Mouse (Mus musculus): ENCODE results near the gene Ak5.
"Not testable (repeated sequence)": the region's sequence is repeated elsewhere in the genome, so short reads cannot be mapped to it uniquely, and the experiment has no call there.

Ak5 gene

DNA sequence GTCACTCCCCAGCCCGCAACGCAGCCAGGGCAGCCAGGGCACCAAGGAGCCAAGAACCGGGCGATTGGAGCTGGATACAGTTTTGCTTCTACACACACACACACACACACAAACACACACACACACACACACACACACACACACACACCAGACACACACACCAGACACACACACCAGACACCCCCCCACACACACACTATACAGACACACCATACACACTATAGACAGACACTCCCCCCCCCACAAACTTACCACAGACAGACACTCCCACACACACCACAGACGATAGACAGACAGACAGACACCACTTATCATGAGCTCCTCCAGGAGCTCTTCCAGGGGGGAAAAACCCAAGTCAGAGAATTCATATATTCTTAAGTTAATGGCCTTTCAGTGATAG lies at the start of gene Ak5:
Ak5 (minus strand) TSS at position 122 of the 400 bp plus-strand sequence.
- DNase-seq (ENCODE audit: low spot score): no peak

DNA sequence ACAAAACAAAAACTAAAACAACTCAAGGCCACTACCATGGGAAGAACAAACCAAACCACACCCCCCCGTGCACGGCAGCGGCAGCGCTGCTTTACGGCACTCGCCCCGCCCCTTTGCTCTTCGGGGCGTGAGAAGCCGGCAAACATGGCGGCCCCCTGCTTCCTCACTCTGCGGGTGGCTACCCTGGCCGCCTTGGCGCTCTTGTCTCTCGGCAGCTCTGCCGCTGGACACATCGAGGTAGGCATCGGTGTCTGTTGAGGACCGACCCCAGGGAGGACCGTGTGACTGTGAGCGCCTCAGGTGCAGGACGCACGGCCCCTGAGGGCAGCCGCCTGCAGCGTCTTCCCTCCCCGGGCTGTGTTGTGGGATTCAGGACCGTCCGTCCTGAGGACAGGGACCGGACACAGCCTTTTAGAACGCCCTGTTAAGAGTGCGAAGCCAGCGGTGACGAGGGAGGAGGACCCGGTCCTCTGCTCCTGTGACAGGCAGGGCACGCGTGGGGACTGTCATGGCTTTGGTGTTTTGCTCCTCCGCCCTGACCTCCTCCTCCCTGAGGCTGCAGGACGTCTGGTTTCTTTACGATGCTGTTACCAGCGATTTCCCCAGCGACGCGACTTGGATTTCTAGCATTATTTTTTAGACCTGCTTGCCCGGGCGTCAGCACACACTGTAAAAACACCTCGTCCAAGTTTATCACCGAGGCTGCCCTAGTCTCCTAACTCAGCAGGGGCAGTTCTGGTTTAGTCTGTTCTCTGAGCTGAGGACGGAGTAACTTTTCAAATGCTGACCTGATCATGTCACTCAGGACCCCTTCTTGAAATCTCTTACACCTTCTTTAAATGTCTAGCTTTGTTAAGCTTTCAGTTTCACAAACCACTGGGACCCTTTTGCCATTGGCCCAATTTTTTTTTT lies 46.1 kb upstream of the Ak5 start, which contains the start of gene Pigk:
Pigk (plus strand) TSS at position 110 of the 912 bp plus-strand sequence.
- peak; percentile 67 for DNase-seq (ENCODE audit: low spot score)

DNA sequence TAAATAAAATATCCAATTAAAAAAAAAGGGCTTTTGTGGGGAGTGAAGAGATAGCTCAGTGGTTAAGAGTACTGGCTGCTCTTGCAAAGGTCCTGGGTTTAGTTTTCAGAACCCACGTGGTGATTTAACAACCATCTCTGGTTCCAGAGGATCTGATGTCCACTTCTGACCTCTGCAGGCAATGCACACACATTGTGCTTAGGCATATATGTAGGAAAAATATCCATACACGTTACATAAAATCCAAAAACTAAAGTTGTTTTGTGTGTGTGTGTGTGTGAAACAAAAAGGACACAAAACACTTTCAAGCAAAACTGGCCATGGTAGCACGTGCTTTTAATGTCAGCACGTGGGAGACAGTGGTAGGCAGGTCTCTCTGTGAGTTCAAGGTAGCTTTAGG lies 44.8 kb upstream of the Ak5 start:
- no peak for DNase-seq (ENCODE audit: low spot score)

DNA sequence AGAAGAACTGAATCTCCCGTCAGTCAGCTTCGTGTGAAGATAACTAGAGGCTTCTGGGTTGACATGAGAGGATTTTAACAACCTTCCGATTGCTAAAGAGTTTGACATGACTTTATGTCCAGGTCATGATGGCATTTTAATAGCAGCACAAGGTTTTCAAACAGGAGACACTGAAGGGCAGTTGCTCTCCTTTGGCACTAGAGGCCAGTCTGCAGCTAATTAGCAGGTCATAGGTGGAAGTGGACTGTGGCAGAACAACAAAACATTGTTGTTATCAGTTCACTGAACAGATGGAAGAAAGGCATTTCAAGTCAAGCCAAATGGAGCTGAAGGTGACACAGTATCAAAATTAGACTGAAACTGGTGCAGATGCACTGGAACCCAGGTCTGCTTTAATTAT lies 41.8 kb upstream of the Ak5 start:
- no peak for DNase-seq (ENCODE audit: low spot score)

DNA sequence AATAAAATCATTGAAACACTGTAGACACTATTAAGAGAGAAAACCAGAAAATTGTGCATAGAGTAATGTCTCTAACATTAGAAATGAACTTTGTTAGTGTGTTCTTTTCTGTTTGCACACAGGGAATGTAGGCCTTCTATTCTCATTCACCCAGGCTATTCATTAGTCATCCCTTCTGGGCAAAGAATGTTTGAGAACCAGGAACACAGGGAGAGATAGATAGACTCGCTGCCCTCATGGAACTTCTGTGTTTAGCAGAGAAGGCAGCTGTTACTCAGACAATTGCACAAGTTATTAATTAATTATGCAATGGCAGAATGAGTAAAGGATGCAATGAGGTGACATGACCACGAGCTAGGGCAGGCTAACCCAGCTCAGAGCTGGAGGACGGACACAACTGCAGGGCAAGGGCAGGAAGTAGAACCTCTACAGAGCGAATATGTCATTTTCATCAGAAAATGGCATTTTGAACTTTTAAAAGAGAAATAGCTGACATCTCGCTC lies 39.2 kb upstream of the Ak5 start:
- no peak for DNase-seq (ENCODE audit: low spot score)

DNA sequence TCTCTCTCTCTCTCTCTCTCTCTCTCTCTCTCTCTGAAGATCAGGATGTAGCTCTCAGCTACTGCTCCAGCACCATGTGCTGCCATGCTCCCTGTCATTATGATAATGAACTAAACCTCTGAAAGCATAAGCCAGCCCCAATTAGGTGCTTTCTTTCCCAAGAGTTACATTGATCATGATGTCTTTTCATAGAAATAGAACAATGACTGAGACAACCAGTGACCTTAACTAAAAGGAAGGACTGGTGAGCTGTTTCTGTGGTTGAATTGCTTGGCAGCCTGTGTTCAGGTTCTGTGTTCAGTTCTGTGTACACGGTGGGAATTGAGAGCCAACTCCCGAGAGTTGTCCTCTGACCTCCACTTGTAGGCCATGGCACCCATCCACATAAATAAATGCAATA lies 38.7 kb upstream of the Ak5 start:
- no peak for DNase-seq (ENCODE audit: low spot score)

DNA sequence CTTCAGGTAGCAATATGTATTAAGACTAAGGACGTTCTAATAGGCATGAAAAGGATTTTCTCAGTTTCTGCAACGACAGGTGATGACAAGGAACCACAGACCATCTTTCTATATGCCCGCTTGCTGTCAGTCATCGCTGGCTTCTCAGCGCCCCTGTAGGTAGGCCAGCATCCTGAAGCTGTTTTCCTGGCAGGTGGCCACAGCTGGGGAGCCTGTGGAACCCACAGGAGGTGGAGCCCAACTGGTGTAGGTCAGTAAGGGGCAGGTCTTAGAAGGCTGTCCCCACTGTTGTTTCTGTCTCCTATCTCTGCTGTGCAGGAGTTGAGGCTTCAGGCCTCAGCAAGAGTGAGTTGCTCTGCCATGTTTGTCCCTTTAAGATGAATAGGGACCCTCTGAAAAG lies 37.7 kb upstream of the Ak5 start:
- DNase-seq (ENCODE audit: low spot score): no peak

DNA sequence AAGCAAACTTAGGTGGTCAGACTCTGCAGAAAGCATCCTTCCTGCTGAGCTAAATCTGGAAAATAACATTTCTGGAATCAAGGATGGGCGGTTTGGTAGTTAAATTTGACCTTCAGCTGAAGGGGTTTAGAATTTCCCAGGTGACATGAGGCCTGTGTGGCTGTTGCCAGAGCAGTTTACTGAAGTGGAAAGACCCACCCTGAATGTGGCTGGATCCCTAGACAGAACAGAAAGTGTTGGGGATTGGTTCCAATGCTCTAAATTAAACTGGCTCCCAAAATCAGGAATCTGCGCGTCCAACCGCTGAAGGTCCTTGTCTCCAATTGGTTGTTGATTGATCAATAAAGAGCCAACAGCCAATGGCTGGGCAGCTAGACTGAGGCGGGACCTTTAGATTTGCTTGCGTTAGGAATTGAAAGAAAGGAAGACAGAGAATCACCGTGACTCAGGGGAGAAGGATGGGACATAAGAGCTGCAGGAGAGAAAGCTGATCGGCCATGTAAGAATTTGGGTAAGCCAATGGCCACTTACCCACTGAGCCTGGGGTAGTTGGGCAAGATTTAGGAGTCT lies 34.2 kb upstream of the Ak5 start:
- DNase-seq (ENCODE audit: low spot score): no peak

DNA sequence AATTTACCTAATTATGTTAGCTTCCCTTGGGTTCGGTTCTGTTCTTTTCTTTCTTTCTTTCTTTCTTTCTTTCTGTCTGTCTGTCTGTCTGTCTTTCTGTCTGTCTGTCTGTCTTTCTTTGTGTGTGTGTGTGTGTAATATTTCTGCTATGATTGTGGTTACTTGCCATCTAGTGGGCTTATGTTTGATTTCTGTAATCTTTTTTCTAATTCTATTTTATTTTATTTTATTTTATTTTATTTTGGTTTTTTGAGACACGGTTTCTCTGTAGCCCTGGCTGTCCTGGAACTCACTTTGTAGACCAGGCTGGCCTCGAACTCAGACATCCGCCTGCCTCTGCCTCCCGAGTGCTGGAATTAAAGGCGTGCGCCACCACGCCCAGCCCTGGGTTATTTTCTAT lies 33.4 kb upstream of the Ak5 start:
- not testable (repeated sequence) for DNase-seq (ENCODE audit: low spot score)

DNA sequence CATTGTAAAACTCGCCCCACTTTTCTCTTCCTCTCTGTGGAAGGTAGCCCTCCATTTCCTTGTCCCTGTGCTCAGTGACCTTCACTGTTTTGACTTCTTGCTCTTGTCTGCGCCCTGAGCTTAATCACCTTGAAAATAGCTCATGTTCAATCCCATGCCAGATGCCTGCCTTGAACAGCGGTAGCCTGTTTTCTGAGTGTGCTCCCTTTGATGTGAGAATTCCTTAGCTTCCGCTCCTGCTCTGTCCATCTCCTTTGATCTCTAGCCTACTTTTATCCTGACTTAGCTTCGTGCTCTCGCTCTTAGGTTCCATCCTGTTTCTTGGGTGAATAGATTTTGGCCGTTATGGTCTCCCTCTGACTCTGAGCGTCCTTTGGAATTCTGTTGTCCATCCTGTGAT lies 31.1 kb upstream of the Ak5 start:
- DNase-seq (ENCODE audit: low spot score): no peak

DNA sequence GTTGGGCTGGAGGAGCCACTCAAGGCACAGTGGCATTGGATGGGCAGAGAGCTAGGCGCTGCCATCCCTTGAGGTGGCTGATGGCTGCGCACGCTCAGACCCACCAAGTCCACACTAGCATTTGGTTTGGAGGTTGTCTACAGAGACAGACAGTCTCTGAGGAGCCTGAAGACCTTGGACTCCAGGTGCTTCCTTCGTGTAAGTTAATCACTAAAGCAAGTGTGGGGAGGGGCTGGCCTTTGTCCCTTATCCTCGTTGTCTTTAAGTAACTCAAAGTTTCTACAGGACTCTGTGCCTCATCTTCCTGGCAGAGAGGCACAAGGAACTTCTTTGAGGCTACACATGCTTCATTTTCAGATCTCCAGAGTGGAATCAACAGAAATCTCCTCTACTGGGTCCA lies 29.9 kb upstream of the Ak5 start:
- DNase-seq (ENCODE audit: low spot score): no peak

DNA sequence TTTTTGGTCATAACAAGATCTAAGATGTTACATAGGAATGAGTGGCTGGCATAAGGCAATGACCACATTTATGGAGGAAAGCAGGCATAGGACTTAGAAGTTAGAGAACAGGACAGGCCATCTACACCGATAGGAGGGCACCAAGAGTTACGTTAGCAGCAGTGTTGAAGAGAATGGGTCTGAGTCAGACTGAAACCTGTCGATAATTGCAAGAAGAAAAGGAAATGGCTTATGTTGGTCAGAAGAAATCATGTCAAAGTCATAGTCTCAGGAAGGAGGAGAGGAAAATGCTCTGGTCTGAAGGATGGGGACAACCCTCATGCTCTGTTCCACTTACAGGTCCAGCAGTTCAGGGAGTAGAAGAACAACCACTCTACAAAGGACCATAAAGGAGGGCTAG lies 26.8 kb upstream of the Ak5 start:
- DNase-seq (ENCODE audit: low spot score): no peak

DNA sequence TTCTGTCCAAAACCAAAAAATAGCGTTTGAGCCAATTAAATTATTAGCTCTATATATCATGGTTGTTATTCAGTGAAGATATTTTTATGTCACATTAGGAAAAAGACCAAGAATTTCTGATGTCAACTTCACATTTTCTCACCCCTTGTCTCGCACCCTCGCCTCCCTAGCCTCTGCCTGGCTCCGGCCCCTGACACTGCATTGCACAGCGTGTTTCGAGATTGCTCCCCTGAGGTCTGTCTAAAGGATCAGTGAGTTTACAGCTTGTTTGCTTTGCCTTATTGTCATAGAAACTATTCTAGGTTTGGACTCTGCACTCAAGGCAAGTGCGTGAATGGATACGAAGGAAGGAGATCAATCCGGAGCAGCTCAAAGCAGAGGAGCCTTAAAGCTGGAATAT lies 20.9 kb upstream of the Ak5 start:
- DNase-seq (ENCODE audit: low spot score): no peak

DNA sequence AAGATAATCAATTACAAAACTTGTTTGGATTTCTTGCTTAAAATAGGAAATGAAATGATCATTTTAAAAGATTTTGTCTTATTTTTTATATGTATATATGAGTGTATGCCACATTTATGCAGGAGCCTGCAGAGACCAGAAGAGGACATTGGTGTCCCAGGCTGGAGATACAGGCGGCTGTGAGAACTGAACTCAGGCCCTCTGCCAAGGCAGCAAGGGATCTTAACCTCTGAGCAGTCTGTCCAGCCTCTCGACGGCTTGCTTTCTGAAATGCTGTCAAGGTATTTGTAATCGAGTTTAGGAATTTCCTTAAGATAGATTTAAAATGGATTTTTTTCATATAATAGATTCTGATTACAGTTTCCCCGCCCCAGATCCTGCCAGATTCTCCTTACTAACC lies 20.4 kb upstream of the Ak5 start:
- DNase-seq (ENCODE audit: low spot score): no peak

DNA sequence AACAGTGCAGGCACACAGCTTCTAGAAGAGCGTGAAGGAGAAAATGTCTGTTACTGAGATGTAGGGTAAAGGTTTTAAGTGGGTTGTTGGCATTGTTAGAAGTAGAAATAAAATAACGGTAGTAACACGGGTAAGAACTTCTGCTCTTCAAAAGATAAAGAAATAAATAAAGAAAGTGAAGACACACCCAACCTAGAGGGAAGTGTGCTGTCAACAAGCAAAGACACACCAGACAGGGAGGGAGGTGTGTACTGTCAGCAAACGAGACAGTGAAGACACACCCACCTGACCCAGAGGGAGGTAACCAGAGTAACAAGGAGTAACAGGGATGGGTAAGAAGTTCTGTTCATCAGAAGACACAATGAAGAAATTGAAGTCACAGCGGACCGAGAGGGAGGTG lies 6.5 kb upstream of the Ak5 start:
- no peak for DNase-seq (ENCODE audit: low spot score)

DNA sequence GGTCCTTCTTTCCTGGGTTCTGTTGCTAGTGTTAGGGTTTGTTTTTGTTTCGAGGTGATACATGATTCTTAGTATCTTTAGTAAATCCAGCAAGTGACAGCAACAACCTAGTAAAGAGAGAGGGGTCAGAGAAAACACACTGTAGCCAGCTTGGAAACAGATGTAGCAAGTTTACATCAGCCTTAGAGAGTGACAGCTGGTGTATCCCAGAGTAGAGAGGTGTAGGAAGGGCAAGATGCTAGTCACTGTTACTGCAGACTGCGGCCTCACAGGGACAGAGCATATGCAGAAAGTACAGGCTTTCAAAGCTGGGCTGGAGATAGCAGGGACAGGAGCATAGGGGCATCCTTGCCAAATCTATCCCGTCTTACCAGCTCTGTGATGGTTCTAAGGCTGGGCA lies 1.6 kb upstream of the Ak5 start:
- DNase-seq (ENCODE audit: low spot score): no peak

DNA sequence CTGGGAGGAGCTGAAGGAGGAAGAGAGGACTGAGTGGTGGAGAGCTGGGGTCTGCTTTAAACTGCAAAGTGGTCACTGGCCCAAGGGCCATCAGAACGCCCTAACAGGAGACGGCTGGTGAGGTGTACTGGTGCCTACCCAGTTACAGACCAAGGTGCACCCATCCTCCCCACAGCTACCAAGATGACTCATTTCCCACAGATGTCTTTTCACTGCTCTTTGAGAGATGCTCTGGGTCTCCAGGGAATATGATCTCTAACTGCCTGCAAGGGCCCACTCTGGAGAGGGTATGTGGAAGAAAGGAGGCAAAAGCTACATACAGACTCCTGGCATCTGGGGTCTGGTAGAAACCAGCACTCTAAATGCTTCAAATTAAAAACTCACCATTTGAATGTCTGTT lies 633 bp upstream of the Ak5 start:
- no peak for DNase-seq (ENCODE audit: low spot score)

DNA sequence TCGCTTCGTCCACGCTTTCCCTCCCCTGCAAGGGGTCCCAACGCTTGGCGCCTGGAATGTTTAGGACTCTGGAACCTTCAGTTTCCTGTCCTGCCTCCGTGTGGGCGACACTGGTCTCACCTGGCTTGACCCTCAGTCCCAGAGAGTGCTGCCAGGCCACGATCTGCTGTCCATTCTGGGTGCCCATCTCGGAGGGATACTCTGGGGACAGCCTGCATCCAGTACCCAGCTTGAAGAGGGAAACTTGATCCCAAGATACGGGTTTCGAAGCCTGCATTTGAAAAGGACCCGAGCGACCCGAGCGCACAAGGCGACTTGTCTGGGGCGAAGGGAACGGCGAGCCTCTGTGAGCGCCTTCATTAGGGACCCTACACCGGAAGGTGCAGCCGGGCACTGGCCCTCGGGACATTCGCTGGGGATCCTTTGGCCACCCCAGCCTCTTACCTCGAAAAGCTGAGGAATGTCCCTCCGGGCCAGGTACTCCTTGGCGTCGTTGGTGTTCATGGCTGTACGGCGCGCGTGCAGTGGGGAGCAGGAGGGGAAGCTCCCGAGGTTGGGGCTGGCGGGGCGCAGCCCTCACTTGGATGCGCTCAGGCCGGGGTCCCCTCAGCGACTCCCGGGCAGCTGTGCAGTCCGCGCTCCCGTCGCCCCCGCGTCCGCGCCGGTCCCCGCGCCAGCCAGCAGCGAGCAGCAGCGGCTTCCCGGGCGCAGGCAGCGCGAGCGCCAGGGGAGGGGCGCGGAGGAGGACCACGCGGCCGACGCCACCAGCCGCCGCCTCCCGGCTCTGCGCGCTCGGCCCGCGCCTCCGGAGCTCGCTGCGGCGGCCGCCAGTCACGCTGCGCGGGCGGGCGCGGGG lies 576 bp downstream of the Ak5 start:
- DNase-seq (ENCODE audit: low spot score): peak; percentile 8

DNA sequence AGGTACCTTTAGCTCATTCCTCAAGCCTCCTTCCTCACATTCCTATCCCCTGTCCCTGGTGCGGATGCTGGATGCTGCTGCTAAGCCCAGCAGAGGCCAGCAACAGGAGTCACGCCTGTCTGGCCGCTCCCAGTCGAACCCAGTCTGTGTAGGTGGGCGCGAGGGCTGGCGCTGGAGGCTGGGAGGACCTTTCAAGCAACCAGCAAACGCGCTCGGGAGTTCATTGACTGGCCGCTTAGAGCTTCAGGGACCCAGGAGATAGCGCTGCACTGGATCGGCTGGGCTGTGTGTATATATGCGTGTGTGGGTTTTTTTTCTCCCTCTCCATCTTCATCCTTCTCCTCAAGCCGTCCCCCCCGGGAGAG lies 1.2 kb downstream of the Ak5 start:
- no peak for DNase-seq (ENCODE audit: low spot score)

DNA sequence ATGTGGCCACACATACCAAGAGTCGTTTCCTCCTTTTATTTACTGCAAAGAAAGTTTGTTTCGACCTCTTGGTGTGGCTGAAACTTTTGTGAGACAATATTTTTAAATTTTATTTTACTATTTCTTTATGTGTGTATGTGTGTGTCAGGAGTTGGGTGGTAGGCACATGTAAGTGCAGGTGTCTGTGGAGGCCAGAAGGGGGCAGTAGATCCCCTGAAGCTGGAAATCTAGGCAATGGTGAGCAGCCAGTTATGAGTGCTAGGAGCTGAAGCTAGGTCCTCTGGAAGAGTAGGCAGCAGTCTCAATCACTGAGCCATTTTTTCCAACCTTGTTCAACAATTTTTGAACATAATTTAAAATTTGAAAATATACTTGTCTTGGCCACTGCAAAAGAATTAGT lies 9.6 kb downstream of the Ak5 start:
- DNase-seq (ENCODE audit: low spot score): no peak

DNA sequence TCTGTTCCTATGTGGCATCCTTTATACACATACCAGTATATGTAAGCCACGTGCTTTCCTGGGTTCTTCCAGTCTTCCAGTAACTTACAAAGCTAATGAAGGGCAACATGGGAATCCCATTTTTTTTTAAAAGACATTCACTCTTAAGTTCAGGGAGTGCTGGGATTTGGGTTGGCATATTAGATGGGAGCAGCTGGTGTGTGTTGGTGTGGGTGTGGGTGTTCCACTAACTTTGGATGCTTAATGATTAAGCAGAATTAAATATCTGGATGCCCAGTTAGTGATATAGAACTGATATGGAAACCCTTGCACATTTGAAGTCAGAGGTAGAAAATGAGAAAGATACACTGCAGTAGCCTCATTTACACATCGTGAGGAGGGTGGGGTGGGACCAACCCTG lies 16.2 kb downstream of the Ak5 start:
- DNase-seq (ENCODE audit: low spot score): no peak

DNA sequence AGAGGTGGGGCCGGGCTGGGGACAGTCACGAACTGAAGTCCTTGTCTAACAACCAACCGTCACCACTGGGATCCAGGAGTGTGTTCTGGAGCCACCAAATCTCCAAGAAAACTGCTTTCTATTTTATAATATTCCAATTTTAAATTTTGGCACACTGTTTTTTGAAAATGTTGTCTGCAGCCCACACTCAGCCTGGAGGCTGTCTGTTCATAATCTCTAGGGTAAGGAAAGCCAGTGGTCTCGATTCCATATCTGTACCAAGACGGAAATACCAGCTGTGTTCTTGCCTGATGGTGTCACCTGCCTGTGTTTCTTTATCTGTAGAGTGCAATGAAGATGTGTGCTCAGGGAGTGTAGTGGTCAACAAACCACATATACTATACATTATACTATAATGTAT lies 23.6 kb downstream of the Ak5 start:
- DNase-seq (ENCODE audit: low spot score): no peak
